Mouse (Mus musculus): ENCODE measurements around the gene Tnik.
A peak's percentile ranks its signal among the peaks of the same experiment; 100 is the strongest.

Gene Tnik

DNA sequence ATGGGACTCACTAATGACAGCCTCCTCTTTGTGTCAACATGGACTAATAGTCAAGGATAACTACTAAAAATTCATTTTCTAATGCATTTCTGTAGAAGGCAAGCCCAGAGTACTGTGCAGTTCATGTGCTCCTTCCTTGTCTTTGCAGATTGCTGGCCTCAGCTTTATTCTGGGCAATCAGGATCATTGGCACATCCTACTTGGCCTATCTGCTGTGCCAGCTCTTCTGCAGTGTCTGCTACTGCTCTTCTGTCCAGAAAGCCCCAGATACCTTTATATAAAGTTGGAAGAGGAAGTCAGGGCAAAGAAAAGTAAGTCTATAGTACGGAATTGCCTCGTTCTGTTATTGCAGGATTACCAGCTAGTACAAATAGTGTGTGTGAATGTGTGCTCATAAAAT, 455.5 kb downstream of the Tnik start:
- DNase-seq (ENCODE audit: low spot score): no peak

DNA sequence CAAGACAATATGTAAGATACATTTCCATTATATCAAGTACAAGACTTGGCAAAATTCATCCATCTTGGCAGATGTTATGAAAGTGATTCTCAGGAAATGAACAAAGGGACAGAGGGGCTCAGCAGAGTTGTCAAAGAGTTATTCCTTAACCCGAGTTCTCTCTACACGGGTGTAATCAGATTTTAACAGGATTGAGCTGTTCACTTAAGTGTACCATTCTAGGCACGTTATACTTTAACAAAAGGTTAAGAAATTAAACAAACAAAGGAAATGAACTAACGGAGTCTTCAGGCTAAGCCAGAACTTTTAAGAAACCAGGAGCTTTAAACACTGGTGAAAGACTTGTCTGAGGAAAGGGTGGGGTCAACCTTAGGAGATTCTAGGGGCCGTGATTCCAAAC, 458.2 kb downstream of the Tnik start:
- DNase-seq (ENCODE audit: low spot score): no peak

DNA sequence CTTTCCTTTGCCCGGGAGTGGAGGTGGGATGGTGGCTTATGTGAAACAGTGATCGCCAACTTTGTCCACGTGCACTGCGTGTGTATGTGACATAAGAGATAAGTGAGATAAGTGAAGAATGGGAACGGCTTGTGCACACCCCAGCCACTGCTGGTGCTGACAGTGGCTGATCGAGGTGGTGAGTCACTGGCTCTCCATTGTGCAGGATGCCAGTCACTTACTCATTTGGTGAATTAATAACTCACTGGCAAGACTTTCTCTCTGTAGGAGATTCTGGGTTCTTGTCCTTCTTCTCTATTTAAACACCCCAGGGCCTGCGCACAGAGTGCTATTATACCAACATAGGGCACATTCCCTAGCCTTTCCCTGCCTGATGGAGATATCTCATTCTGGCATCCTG, 458.8 kb downstream of the Tnik start:
- peak; percentile 38 for DNase-seq (ENCODE audit: low spot score)

DNA sequence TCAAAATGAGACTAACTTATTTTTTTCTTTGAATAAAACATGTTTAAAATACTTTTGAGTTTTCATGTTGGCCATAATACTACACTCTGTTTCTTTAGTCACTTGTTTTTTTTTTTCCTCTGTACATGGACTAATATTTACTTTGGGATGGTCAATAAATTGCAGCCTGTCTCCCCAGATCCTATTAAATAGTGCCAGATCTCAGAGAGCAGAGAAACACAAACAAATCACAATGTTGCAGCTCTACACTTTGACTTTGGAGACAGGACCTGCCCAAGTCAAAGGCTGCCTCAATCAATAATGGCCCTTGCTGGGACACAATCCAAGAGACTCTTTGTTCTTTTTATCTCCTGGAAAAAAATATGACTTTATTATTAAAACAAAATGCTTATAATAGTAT, 459.5 kb downstream of the Tnik start:
- no peak for DNase-seq (ENCODE audit: low spot score)

DNA sequence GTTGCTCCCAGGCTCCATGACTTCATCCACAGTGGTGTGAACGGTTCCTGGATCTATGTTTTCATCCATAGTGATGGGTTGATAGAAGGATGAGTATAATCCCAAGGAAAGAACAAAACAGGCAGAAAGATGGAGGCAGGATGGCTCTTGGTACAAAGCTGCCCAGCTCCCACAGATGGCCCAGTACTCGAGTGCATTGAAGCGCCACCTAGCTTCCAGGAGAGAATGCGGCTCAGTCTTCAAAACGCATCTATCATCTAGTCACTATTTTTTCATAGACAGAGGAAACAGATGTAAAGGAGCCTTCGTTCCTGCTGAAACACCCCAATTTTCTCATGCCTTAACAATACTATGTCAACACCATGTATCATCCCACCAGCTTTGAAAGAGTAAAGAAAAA, 460.5 kb downstream of the Tnik start:
- no peak for DNase-seq (ENCODE audit: low spot score)

DNA sequence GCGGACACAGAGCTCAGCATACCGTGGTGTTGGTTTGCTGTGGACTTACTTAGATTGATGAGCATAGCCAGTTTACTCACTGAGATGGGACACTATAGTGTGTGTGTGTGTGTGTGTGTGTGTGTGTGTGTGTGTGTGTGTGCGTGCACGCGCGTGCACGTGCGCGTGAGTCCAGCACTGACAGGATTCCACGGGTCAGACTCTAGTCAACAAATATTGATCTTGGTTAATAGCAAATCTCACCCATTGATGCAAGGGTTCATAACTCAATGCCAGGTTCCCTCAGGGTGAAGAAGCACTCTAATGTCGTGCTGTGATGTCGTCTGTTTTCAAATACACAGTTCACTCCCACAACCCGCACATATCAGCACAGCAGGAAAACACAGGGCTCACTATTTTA, 462.2 kb downstream of the Tnik start:
- DNase-seq (ENCODE audit: low spot score): no peak

Measured in yolk sac, embryonic 10.5 days (tissue).